Mouse (Mus musculus) hindbrain, embryonic 11.5 days (tissue): ENCODE results near the gene Tent4a. TPM values are rescaled to one million over a fixed set of nuclear protein-coding genes. Genes with fewer than 3 reads are reported as not detected.

Experiments
- ATAC-seq: fragments of 200-750 bp; cut with Nextera tagmentation; 2 replicates; pipeline ENCODE4 v1.8.0; 2017; ENCODE audit warnings: mild to moderate bottlenecking, moderate TSS enrichment, moderate library complexity; ENCODE audit not compliant: low FRiP score
- DNase-seq: peaks from one replicate; pipeline ENCODE4 v3.0.0-alpha.2; 2015; ENCODE audit warnings: low spot score
- H3K27ac ChIP-seq: fragments of 300-500 bp; sonication (generic); 2 replicates; pipeline ENCODE4 v1.5.1; 2014; ENCODE audit warnings: mild to moderate bottlenecking, low read depth, low read length
- H3K27me3 ChIP-seq: fragments of 300-500 bp; sonication (generic); 2 replicates; pipeline ENCODE4 v1.6.1; 2014; ENCODE audit warnings: mild to moderate bottlenecking, low read length, moderate library complexity, mixed read lengths; ENCODE audit not compliant: control insufficient read depth, insufficient read depth
- H3K36me3 ChIP-seq: fragments of 300-500 bp; sonication (generic); 2 replicates; pipeline ENCODE4 v1.6.1; 2014; ENCODE audit warnings: mild to moderate bottlenecking, low read length, moderate library complexity, mixed read lengths; ENCODE audit not compliant: control insufficient read depth, insufficient read depth
- H3K4me1 ChIP-seq: fragments of 300-500 bp; sonication (generic); replicated peaks from 2 replicates; pipeline ENCODE4 v1.6.1; 2014; ENCODE audit warnings: low read length, mixed read lengths; ENCODE audit not compliant: control insufficient read depth, insufficient read depth
- H3K4me2 ChIP-seq: fragments of 300-500 bp; sonication (generic); replicated peaks from 2 replicates; pipeline ENCODE4 v1.6.1; 2014; ENCODE audit warnings: mild to moderate bottlenecking, low read depth, low read length
- H3K4me3 ChIP-seq: fragments of 300-500 bp; sonication (generic); 2 replicates; pipeline ENCODE4 v1.5.1; 2014; ENCODE audit warnings: low read depth, low read length
- H3K9ac ChIP-seq: fragments of 300-500 bp; sonication (generic); 2 replicates; pipeline ENCODE4 v1.6.1; 2014; ENCODE audit warnings: low read depth, low read length
- H3K9me3 ChIP-seq: fragments of 300-500 bp; sonication (generic); 2 replicates; pipeline ENCODE4 v1.6.1; 2016; ENCODE audit warnings: low read length; ENCODE audit not compliant: control insufficient read depth
- WGBS: fragments of 180-500 bp; shearing (Covaris S2); extraction: QIAGEN DNeasy Blood & Tissue Kit; methylation state at CpG from one replicate; pipeline ENCODE4 v1.1.7; 2014; 5-methylcytosine and 5-hydroxymethylcytosine counted together
- polyA plus RNA-seq: library from polyadenylated mRNA; unstranded; fragments of >200 nt; fragmentation: Nextera tagmentation; extraction: Ambion mirVana; gene quantifications from 2 replicates; pipeline ENCODE4 v1.2.1, GENCODE M21; 2014

The Tent4a gene
- polyA plus RNA-seq, 1 experiment from 2014 or later, result 8.8 TPM

DNA sequence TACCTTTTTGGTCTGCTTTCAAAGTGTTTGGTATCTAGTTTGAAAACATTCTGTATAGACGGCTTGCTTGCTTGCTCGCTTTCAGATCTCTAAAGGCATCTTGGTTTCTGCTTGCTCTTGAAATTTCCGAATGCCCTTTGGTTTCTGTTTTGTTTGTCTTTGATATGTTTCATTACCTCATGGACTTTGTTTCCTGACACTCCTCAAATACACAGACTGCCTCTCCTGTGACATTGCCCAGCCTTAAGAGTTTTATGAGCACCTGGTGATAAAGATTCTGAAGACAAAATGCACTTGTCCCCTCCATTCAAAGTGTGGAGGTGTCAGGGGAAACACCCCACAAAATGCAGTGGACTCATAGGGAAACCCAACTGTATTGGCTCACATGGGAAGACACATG is 29.5 kb upstream of the Tent4a start:
- no peak overlapping the region for H3K4me3 ChIP-seq
- no peaks in the 10 kb centered on the region for H3K9me3 ChIP-seq
- DNase-seq (no peak), ATAC-seq (no peak)
- WGBS, result 86% methylated on average over 3 of the region's 3 CpGs
- no peak overlapping the region for H3K27ac ChIP-seq
- H3K4me2 ChIP-seq, result no peak overlapping the region
- no peak overlapping the region for H3K9ac ChIP-seq
- H3K27me3 ChIP-seq, result no peaks in the 10 kb centered on the region
- no peaks in the 10 kb centered on the region for H3K36me3 ChIP-seq
- H3K4me1 ChIP-seq, result no peaks in the 10 kb centered on the region

DNA sequence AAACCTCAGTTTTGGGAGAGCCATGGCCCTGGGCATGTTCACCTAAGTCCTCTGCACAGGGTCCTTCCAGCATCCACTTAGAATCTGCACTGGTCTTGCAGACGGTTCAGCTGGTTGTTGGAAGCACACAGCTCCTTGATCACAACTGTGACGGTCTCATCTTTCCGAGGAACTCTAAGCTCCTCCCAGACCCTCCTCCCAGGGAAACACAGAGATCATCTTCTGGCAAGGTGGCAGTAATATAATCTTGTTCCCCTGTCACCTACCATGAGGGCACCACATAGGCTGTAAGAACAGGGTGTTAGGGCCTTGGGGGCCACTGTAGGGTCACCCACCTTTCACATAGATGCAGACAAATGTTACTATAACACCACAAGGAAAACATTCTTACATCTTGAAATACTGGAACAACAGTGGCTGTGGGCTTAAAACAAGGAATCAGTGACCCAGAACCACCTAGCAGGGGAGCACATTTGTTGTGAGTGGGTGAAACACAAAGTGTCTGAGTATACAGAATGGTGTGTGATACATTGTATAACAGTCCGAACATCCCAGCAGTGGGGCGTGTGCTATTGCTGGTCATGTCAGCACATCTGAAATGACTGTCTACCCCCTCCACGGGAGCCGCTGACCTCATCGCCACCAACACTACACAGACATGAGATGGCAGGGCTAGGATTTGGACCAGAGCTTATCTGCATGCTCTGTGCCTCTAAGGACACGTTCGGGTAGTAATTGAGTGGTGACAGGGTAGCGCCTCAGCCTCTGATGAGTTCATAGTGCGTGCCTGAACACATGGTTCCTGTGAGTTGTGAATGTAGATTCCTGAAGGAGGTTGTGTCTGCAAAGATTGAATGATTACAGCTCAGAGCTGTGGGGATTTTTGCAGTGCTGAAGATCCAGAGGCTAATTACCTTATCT is 28.5 kb upstream of the Tent4a start:
- no peak overlapping the region for H3K27ac ChIP-seq
- H3K9me3 ChIP-seq, result no peaks in the 10 kb centered on the region
- H3K27me3 ChIP-seq, result no peaks in the 10 kb centered on the region
- DNase-seq (no peak), ATAC-seq (no peak)
- no peaks in the 10 kb centered on the region for H3K36me3 ChIP-seq
- no peaks in the 10 kb centered on the region for H3K4me1 ChIP-seq
- H3K9ac ChIP-seq, result no peak overlapping the region
- H3K4me2 ChIP-seq, result no peak overlapping the region
- no peak overlapping the region for H3K4me3 ChIP-seq
- WGBS, result 71% methylated on average over 12 of the region's 12 CpGs

DNA sequence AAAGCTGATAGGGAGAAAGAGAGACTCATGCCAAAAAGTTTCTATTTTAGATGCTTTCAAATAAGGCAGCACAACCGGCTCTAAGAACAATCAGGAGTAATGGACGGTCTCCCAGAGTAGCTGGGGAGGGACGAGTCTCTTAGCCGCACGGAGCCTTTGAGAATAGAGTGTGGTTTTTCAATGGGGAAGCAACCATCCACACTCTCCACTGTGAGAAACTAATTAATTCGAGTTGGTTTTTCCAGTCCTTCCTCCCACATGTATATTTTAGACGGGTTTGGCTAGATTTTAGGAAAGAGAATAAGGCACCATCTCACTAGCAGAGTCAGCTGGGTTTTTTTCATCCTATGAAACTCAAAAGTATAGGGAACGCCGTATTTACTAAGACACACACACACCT is 27.6 kb upstream of the Tent4a start:
- no peaks in the 10 kb centered on the region for H3K4me1 ChIP-seq
- H3K9me3 ChIP-seq, result no peaks in the 10 kb centered on the region
- no peak overlapping the region for H3K4me3 ChIP-seq
- H3K27me3 ChIP-seq, result no peaks in the 10 kb centered on the region
- H3K4me2 ChIP-seq, result no peak overlapping the region
- no peak overlapping the region for H3K9ac ChIP-seq
- H3K27ac ChIP-seq, result no peak overlapping the region
- DNase-seq, result no peak
- H3K36me3 ChIP-seq, result no peaks in the 10 kb centered on the region
- 83% methylated on average over 9 of the region's 9 CpGs for WGBS
- no peak for ATAC-seq

DNA sequence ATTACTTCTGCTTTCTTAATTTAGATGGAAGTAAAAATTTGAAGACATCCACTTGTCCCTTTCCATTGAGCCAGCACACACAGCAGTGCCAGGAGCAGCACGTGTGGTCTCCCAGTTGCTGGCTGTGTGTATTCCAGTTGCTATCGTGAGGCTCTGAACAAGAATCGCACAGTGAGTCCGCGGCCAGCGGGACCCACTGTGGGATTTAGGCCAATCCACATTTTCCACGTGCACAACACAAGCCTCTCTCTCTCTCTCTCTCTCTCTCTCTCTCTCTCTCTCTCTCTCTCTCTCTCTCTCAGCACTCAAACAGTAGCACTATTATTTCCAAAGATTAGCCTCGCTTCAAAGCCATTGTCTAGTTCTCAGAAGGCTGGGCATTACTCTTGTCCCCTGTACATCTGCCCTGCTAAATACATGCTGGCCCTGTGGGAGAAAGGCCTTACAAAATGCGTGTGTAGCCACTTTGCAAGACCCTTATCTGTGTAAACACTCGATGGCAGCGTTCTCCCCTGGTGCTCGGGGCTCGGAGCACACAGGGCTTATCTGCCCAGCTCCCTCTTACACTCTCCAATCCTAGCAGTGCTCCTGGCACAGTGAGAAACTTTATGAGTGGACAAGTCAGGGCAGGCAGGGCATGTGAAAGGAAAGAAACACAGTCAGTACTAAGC is 25.0 kb upstream of the Tent4a start:
- no peaks in the 10 kb centered on the region for H3K4me1 ChIP-seq
- DNase-seq (no peak), ATAC-seq (peak; percentile 76)
- no peaks in the 10 kb centered on the region for H3K9me3 ChIP-seq
- 47% methylated on average over 13 of the region's 13 CpGs for WGBS
- H3K27ac ChIP-seq, result 0 out of 2 replicates have a peak overlapping the region, but pooled peaks have one; percentile 39
- H3K9ac ChIP-seq, result 0 out of 2 replicates have a peak overlapping the region, but pooled peaks have one; percentile 20
- H3K4me3 ChIP-seq, result no peak overlapping the region
- H3K36me3 ChIP-seq, result no peaks in the 10 kb centered on the region
- no peak overlapping the region for H3K4me2 ChIP-seq
- H3K27me3 ChIP-seq, result no peaks in the 10 kb centered on the region

DNA sequence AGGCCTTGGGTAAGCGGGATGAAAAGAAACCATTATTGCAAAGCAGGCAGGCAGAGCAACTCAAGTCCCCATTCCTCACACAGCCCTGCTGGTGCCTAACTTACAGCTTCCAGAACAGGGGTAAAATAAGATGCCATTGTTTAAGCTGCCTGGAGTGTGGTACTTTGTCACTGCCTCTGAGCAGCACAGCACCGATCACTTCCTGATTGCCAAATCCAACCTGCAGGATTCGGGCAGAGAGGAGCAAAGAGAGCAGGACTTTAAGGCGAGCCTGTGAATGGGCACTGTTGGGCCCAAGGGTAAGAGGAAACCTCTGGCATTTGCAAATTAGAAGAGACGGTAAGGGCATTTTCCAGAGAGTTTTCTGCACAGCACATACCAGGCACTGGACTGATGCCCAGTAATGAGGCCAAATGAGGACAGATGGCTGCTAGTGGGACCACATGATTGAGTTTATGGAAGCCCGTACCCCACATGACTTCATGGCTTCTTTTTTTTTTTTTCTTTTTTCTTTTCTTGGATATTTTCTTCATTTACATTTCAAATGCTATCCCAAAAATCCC is 23.8 kb upstream of the Tent4a start:
- Histone ChIP-seq H3K4me2 (no peak overlapping the region), H3K9ac (no peak overlapping the region), H3K4me1 (no peaks in the 10 kb centered on the region), H3K9me3 (no peaks in the 10 kb centered on the region), H3K27ac (no peak overlapping the region), H3K27me3 (no peaks in the 10 kb centered on the region), H3K4me3 (no peak overlapping the region), H3K36me3 (no peaks in the 10 kb centered on the region)
- ATAC-seq (no peak), DNase-seq (no peak)
- WGBS, result 83% methylated on average over 6 of the region's 6 CpGs

GRCm38 (mm10) chr13:69556728-69557127 is 22.3 kb upstream of the Tent4a start:
- H3K9ac ChIP-seq, result no peak overlapping the region
- H3K9me3 ChIP-seq, result no peaks in the 10 kb centered on the region
- no peak overlapping the region for H3K4me3 ChIP-seq
- no peaks in the 10 kb centered on the region for H3K4me1 ChIP-seq
- H3K27me3 ChIP-seq, result no peaks in the 10 kb centered on the region
- ATAC-seq (no peak), DNase-seq (no peak)
- no peaks in the 10 kb centered on the region for H3K36me3 ChIP-seq
- no peak overlapping the region for H3K27ac ChIP-seq
- no peak overlapping the region for H3K4me2 ChIP-seq

GRCm38 (mm10) chr13:69555957-69556482 is 21.6 kb upstream of the Tent4a start:
- H3K9me3 ChIP-seq, result no peaks in the 10 kb centered on the region
- no peaks in the 10 kb centered on the region for H3K36me3 ChIP-seq
- H3K9ac ChIP-seq, result no peak overlapping the region
- H3K4me1 ChIP-seq, result no peaks in the 10 kb centered on the region
- H3K27me3 ChIP-seq, result no peaks in the 10 kb centered on the region
- ATAC-seq (no peak), DNase-seq (no peak)
- no peak overlapping the region for H3K4me2 ChIP-seq
- no peak overlapping the region for H3K27ac ChIP-seq
- no peak overlapping the region for H3K4me3 ChIP-seq
- WGBS, result 85% methylated on average over 6 of the region's 6 CpGs

- no peaks in the 10 kb centered on the region for H3K27me3 ChIP-seq
- DNase-seq (no peak), ATAC-seq (no peak)
- no peak overlapping the region for H3K4me3 ChIP-seq
- H3K9me3 ChIP-seq, result no peaks in the 10 kb centered on the region
- H3K9ac ChIP-seq, result no peak overlapping the region
- no peaks in the 10 kb centered on the region for H3K4me1 ChIP-seq
- no peak overlapping the region for H3K4me2 ChIP-seq
- H3K27ac ChIP-seq, result no peak overlapping the region
- 26% methylated on average over 8 of the region's 8 CpGs for WGBS
- no peaks in the 10 kb centered on the region for H3K36me3 ChIP-seq
Measured at GRCm38 (mm10) chr13:69555045-69555444, 20.6 kb upstream of the Tent4a start.
